Mouse (Mus musculus) heart, postnatal 0 days (tissue): ENCODE data around the gene Pde11a.

ENCODE experiments used
- CTCF ChIP-seq: IDR thresholded peaks from 2 replicates; pipeline ENCODE4 v1.5.1; 2016; ENCODE audit warnings: antibody characterized with exemption, control low read depth, low read depth
- EP300 ChIP-seq: IDR thresholded peaks from 2 replicates; pipeline ENCODE4 v1.6.1; 2016; ENCODE audit warnings: antibody characterized with exemption, low read depth

DNA sequence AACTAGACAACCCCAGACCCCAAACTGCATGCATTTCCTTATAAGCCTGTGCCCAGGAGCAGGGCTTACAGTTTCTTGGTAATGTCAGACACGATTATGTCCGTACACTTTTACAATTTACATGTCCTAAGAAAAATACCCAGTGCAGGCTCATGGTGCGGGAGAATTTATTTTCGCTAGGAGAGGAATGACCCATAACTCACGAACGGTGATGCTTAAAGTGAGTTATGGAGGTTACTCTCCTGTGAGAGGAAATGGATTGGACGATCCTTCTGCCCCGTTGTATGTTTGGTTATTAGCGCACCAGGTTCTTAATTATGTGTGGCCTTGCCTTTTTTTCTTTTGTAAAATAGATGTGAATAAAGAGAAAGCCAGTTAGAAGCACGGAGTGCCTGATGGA, 270.4 kb downstream of the Pde11a start:
- TF ChIP-seq CTCF = no peak
- TF ChIP-seq EP300 = no peak
